Mouse (Mus musculus): ENCODE measurements around the gene Olfr1255. TPM values are rescaled to one million over a fixed set of nuclear protein-coding genes. Genes with fewer than 3 reads are reported as not detected.

The Olfr1255 gene
- not detected for total RNA-seq (2021)

DNA sequence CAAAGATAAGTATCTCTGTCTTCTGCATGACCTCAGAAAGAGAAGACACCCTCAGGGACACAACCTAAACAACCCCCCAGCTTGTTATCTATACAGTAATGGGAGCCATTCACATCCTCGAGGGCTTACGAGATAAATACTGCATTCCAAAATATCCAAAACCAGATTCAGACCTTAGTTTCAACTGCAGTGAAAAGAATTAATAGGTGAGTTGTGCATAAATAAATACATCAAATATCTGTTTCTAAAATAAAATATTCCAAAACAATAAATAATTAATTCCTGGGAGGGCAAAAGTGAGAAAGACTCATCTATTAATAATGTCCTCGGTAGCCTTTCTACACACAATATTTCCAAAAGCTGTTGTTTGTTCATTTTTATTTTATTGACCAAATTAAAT lies at the start of gene Olfr1255:
Olfr1255 (plus strand) TSS at position 301 of the 400 bp plus-strand sequence.
- DNase-seq, result no peak
- intact Hi-C loops (cut with DNase I), result no loop called here

- intact Hi-C loops (cut with DNase I), result no loop called here
These were observed 18.3 kb upstream of the Olfr1255 start, which contains the start of gene Olfr1254 for GRCm38 (mm10) chr2:89793519-89793918. Gene Olfr1254, minus strand, starts transcription at chr2:89793619.

GRCm38 (mm10) chr2:89799583-89799982 lies 12.3 kb upstream of the Olfr1255 start:
- intact Hi-C loops (cut with DNase I), result no loop called here
- DNase-seq, result no peak

More at GRCm38 (mm10) chr2:89793519-89793918, 18.3 kb upstream of the Olfr1255 start, which contains the start of gene Olfr1254:
- DNase-seq, result no peak

- no peak for DNase-seq
- intact Hi-C loops (cut with DNase I), result no loop called here
These were observed 1.1 kb upstream of the Olfr1255 start for GRCm38 (mm10) chr2:89810751-89811150.

- intact Hi-C loops (cut with DNase I), result no loop called here
- DNase-seq, result no peak
These were observed 8.4 kb downstream of the Olfr1255 start for GRCm38 (mm10) chr2:89820216-89820615.

GRCm38 (mm10) chr2:89841455-89841854 lies 29.6 kb downstream of the Olfr1255 start, which contains the start of gene Olfr1256:
Gene Olfr1256, minus strand, starts transcription at chr2:89841555.
- DNase-seq, result no peak
- intact Hi-C loops (cut with DNase I), result no loop called here

GRCm38 (mm10) chr2:89848105-89848504 lies 36.3 kb downstream of the Olfr1255 start, which contains the start of gene Olfr48:
Gene Olfr48, minus strand, starts transcription at chr2:89848205.
- intact Hi-C loops (cut with DNase I), result no loop called here

GRCm38 (mm10) chr2:89849230-89849629 lies 37.4 kb downstream of the Olfr1255 start:
- intact Hi-C loops (cut with DNase I), result no loop called here
- no peak for DNase-seq

More at GRCm38 (mm10) chr2:89848105-89848504, 36.3 kb downstream of the Olfr1255 start, which contains the start of gene Olfr48:
- no peak for DNase-seq

Other genes with a start within 250 kb of the Olfr1255 start
- gene Olfr1245, start 233.6 kb upstream of the Olfr1255 start, total RNA-seq (2021), result not detected
- not detected for gene Olfr1246, start 218.9 kb upstream of the Olfr1255 start, total RNA-seq (2021)
- gene Olfr1247, start 197.9 kb upstream of the Olfr1255 start, total RNA-seq (2021), result under 1 TPM in 1 of 2 experiments, not detected in 1; 0.03 TPM
- not detected for gene Olfr1248, start 193.8 kb upstream of the Olfr1255 start, total RNA-seq (2021)
- gene Olfr1249, start 177.1 kb upstream of the Olfr1255 start, total RNA-seq (2021), result not detected
- gene Olfr1250, start 150.6 kb upstream of the Olfr1255 start, total RNA-seq (2021), result not detected
- gene Olfr1251, start 140.1 kb upstream of the Olfr1255 start, total RNA-seq (2021), result not detected
- not detected for gene Olfr1252, start 87.0 kb upstream of the Olfr1255 start, total RNA-seq (2021)
- not detected for gene Olfr1253, start 55.0 kb upstream of the Olfr1255 start, total RNA-seq (2021)
- not detected for gene Olfr1254, start 18.4 kb upstream of the Olfr1255 start, total RNA-seq (2021)
- not detected for gene Olfr1256, start 29.5 kb downstream of the Olfr1255 start, total RNA-seq (2021)
- gene Olfr48, start 36.2 kb downstream of the Olfr1255 start, total RNA-seq (2021), result not detected
- gene Olfr1257, start 66.4 kb downstream of the Olfr1255 start, total RNA-seq (2021), result not detected
- gene Olfr1258, start 115.3 kb downstream of the Olfr1255 start, total RNA-seq (2021), result not detected
- not detected for gene Olfr1259, start 136.6 kb downstream of the Olfr1255 start, total RNA-seq (2021)
- gene Olfr1260, start 162.3 kb downstream of the Olfr1255 start, total RNA-seq (2021), result not detected
- not detected for gene Olfr1261, start 179.2 kb downstream of the Olfr1255 start, total RNA-seq (2021)
- not detected for gene Olfr1262, start 188.1 kb downstream of the Olfr1255 start, total RNA-seq (2021)
- gene Olfr1263, start 200.1 kb downstream of the Olfr1255 start, total RNA-seq (2021), result not detected
- gene Olfr1264, start 213.5 kb downstream of the Olfr1255 start, total RNA-seq (2021), result not detected
- gene Olfr1265, start 223.3 kb downstream of the Olfr1255 start, total RNA-seq (2021), result not detected

Measured in heart, postnatal 36 days (tissue).